Comparison of ENCODE assay signal across 15 mouse cellular contexts in the genomic region with DNA sequence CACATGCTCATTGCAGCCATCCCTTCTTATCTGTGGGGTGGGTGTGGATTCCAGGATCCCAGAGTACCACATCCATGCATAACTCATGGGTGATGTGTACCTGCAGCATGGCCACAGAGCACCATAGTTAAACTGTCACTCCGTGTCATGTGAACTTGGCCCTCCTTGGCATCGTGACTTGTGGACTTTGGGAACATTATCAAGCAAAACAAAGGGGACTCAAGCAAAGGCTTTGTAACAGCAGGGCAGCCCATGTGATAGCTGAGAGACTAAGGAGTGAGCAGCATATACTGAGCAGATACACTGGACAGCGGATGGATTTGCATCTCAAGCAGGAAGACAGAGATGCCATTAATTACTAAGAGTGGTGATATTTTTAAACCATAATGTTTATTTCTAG.
"Had no signal": no experiment of that assay in that cellular context is flagged by ENCODE, and none has a peak within 500 bp of the region (broad histone marks: within the 10 kb centered on the region; RNA-seq: fewer than 3 reads in every experiment).

No protein-coding gene starts in this region.

- ATAC-seq: hindbrain, embryonic 16.5 days; inflammation-experienced regulatory T-cells, adult 6 months; liver, embryonic 12.5 days; midbrain, embryonic 15.5 days had no signal

- H3K36me3 ChIP-seq: limb, embryonic 12.5 days; liver, embryonic 12.5 days; lung, embryonic 15.5 days; midbrain, embryonic 15.5 days; neural tube, embryonic 12.5 days had no signal

- H3K4me2 ChIP-seq: limb, embryonic 12.5 days; liver, embryonic 12.5 days; lung, embryonic 15.5 days; midbrain, embryonic 11.5 days; midbrain, embryonic 15.5 days; neural tube, embryonic 12.5 days had no signal

- H3K4me3 ChIP-seq: limb, embryonic 12.5 days; liver, embryonic 12.5 days; lung, embryonic 15.5 days; megakaryocyte, embryonic 14.5 days; midbrain, embryonic 15.5 days; neural tube, embryonic 12.5 days had no signal

- H3K27ac ChIP-seq: limb, embryonic 12.5 days; liver, embryonic 12.5 days; lung, embryonic 15.5 days; macrophage; midbrain, embryonic 15.5 days; neural tube, embryonic 12.5 days had no signal

- DNase-seq: lung, postnatal 14 days; right cerebral cortex, postnatal 4 days; spleen, adult 18-20 months; thymus, adult 18-20 months; thymus, postnatal 14 days had no signal

- H3K4me1 ChIP-seq: liver, embryonic 12.5 days had no signal

- H3K27me3 ChIP-seq: limb, embryonic 12.5 days; midbrain, embryonic 15.5 days; neural tube, embryonic 12.5 days had no signal

- H3K9ac ChIP-seq: limb, embryonic 12.5 days; liver, embryonic 12.5 days; lung, embryonic 15.5 days; midbrain, embryonic 15.5 days; neural tube, embryonic 12.5 days had no signal

- H3K9me3 ChIP-seq: limb, embryonic 12.5 days; liver, embryonic 12.5 days; lung, embryonic 15.5 days; midbrain, embryonic 15.5 days; neural tube, embryonic 12.5 days had no signal
